Mouse (Mus musculus) Patski (cell line): ENCODE results near the gene 1600012H06Rik. TPM values are rescaled to one million over a fixed set of nuclear protein-coding genes. Genes with fewer than 3 reads are reported as not detected.
"Not testable (repeated sequence)": the region's sequence is repeated elsewhere in the genome, so short reads cannot be mapped to it uniquely, and the experiment has no call there.

ENCODE experiments used
- ATAC-seq: fragments of 100-300 bp; one replicate; pipeline ENCODE4 v1.8.0; 2021
- CTCF ChIA-PET: fragments of 350-600 bp; sonication (Branson Sonifier 250); formaldehyde crosslinking; loops from one replicate; lab custom pipeline; 2022; ENCODE audit warnings: inconsistent platforms; lab: Charles Lee
- POLR2A ChIA-PET: fragments of 350-600 bp; sonication (Branson Sonifier 250); formaldehyde crosslinking; loops from one replicate; lab custom pipeline; 2022; ENCODE audit warnings: antibody characterized with exemption, inconsistent platforms; lab: Charles Lee
- DNase-seq: peaks from one replicate; pipeline ENCODE4 v3.0.0-alpha.2; 2011; ENCODE audit warnings: low read depth, low spot score
- H3K27me3 ChIP-seq: fragments of 371-371 bp; one replicate; pipeline ENCODE4 v1.5.1; 2021
- CTCF ChIP-seq: fragments of 100-300 bp; IDR thresholded peaks from one replicate; pipeline ENCODE4 v1.5.1; 2021
- in situ Hi-C: fragments of 300-500 bp; cut with MboI; formaldehyde crosslinking; loops from 3 replicates; pipeline ENCODE4 v1.11.1; 2018; ENCODE audit warnings: low pct_unique_long_range_greater_than_20kb, mixed read lengths
- polyA plus RNA-seq: library from polyadenylated mRNA; unstranded; gene quantifications from one replicate; pipeline ENCODE4 v1.2.3, GENCODE M21; 2021

Gene 1600012H06Rik
- polyA plus RNA-seq, 1 experiment from 2014 or later, result 31.9 TPM

- in situ Hi-C loops, result loop anchor here (5.0 kb wide), 1 partner anchor 630 kb away; no protein-coding TSS in a partner anchor
- ATAC-seq (no peak), DNase-seq (no peak)
- TF ChIP-seq CTCF, result peak; percentile 70
- ChIA-PET CTCF (interaction anchor here (1.3 kb wide), 1 partner anchor 9 kb away, joined by 4 read pairs; no protein-coding TSS in a partner anchor), POLR2A (no interaction called here)
- H3K27me3 ChIP-seq, result peaks cover 9% of the 10 kb centered on the region
Measured at GRCm38 (mm10) chr17:14912420-14912819, 30.6 kb upstream of the 1600012H06Rik start.

- DNase-seq, result no peak
- no peak for ATAC-seq
- H3K27me3 ChIP-seq, result peaks cover 11% of the 10 kb centered on the region
- POLR2A ChIA-PET, result no interaction called here
- no peak for TF ChIP-seq CTCF
- in situ Hi-C loops, result loop anchor here (5.0 kb wide), 1 partner anchor 631 kb away; no protein-coding TSS in a partner anchor
- CTCF ChIA-PET, result interaction anchor here (1.3 kb wide), 1 partner anchor 10 kb away, joined by 4 read pairs; no protein-coding TSS in a partner anchor
Measured at GRCm38 (mm10) chr17:14912981-14913380, 30.0 kb upstream of the 1600012H06Rik start.

GRCm38 (mm10) chr17:14914401-14914800 lies 28.6 kb upstream of the 1600012H06Rik start:
- CTCF ChIA-PET, result interaction anchor here (1.4 kb wide), 1 partner anchor 27 kb away, joined by 3 read pairs; no protein-coding TSS in a partner anchor
- no peak for ATAC-seq
- TF ChIP-seq CTCF, result no peak

GRCm38 (mm10) chr17:14917866-14918265 lies 25.1 kb upstream of the 1600012H06Rik start:
- in situ Hi-C loops, result no loop called here
- ChIA-PET CTCF (interaction anchor here (1.2 kb wide), 1 partner anchor 629 kb away, joined by 3 read pairs; no protein-coding TSS in a partner anchor), POLR2A (no interaction called here)
- ATAC-seq, result no peak
- peaks cover 35% of the 10 kb centered on the region for H3K27me3 ChIP-seq
- DNase-seq, result no peak
- TF ChIP-seq CTCF, result no peak

More at GRCm38 (mm10) chr17:14914401-14914800, 28.6 kb upstream of the 1600012H06Rik start:
- in situ Hi-C loops, result loop anchor here (5.0 kb wide), 1 partner anchor 632 kb away; no protein-coding TSS in a partner anchor
- peaks cover 18% of the 10 kb centered on the region for H3K27me3 ChIP-seq
- POLR2A ChIA-PET, result no interaction called here
- no peak for DNase-seq

GRCm38 (mm10) chr17:14921582-14921981 lies 21.4 kb upstream of the 1600012H06Rik start:
- in situ Hi-C loops, result no loop called here
- CTCF ChIA-PET, result no interaction called here
- peaks cover 37% of the 10 kb centered on the region for H3K27me3 ChIP-seq
- DNase-seq (no peak), ATAC-seq (no peak)
- POLR2A ChIA-PET, result no interaction called here
- TF ChIP-seq CTCF, result no peak

GRCm38 (mm10) chr17:14927644-14928218 lies 15.3 kb upstream of the 1600012H06Rik start:
- no peak for TF ChIP-seq CTCF
- CTCF ChIA-PET, result no interaction called here
- POLR2A ChIA-PET, result no interaction called here
- in situ Hi-C loops, result no loop called here
- peaks cover 8% of the 10 kb centered on the region for H3K27me3 ChIP-seq
- no peak for DNase-seq
- ATAC-seq, result no peak

GRCm38 (mm10) chr17:14928631-14929030 lies 14.4 kb upstream of the 1600012H06Rik start:
- DNase-seq (no peak), ATAC-seq (no peak)
- in situ Hi-C loops, result no loop called here
- TF ChIP-seq CTCF, result no peak
- peaks cover 7% of the 10 kb centered on the region for H3K27me3 ChIP-seq
- ChIA-PET POLR2A (no interaction called here), CTCF (interaction anchor here (0.7 kb wide), 1 partner anchor 10 kb away, joined by 3 read pairs; no protein-coding TSS in a partner anchor)

- DNase-seq, result no peak
Measured at GRCm38 (mm10) chr17:14930697-14931096, 12.3 kb upstream of the 1600012H06Rik start.

GRCm38 (mm10) chr17:14931469-14931868 lies 11.5 kb upstream of the 1600012H06Rik start:
- no peak for TF ChIP-seq CTCF
- ChIA-PET CTCF (no interaction called here), POLR2A (interaction anchor here (0.6 kb wide), 1 partner anchor 241 kb away, joined by 3 read pairs; no protein-coding TSS in a partner anchor)
- ATAC-seq, result no peak
- H3K27me3 ChIP-seq, result peaks cover 3% of the 10 kb centered on the region
- in situ Hi-C loops, result no loop called here
- no peak for DNase-seq

More at GRCm38 (mm10) chr17:14930697-14931096, 12.3 kb upstream of the 1600012H06Rik start:
- POLR2A ChIA-PET, result no interaction called here
- CTCF ChIA-PET, result no interaction called here
- ATAC-seq, result no peak
- TF ChIP-seq CTCF, result no peak
- in situ Hi-C loops, result no loop called here
- peaks cover 3% of the 10 kb centered on the region for H3K27me3 ChIP-seq

GRCm38 (mm10) chr17:14935280-14935679 lies 7.7 kb upstream of the 1600012H06Rik start:
- ATAC-seq, POLR2A ChIA-PET, DNase-seq, CTCF ChIA-PET, in situ Hi-C loops, H3K27me3 ChIP-seq: not testable (repeated sequence)
